Mouse (Mus musculus): ENCODE measurements around the gene Gnpnat1. TPM values are rescaled to one million over a fixed set of nuclear protein-coding genes. Genes with fewer than 3 reads are reported as not detected.

The Gnpnat1 gene
- polyA plus RNA-seq, 1 experiment, result 14.1 TPM

GRCm38 (mm10) chr14:45442781-45443560 is 38.3 kb upstream of the Gnpnat1 start:
- DNase-seq, result no peak
- WGBS, result 68% methylated on average over 12 of the region's 12 CpGs
- Histone ChIP-seq H3K4me1 (ENCODE audit: control insufficient read depth, insufficient read depth, low read length) (no peaks in the 10 kb centered on the region), H3K27me3 (ENCODE audit: control insufficient read depth, insufficient read depth, low read length) (no peaks in the 10 kb centered on the region), H3K4me3 (replicated peaks; ENCODE audit: insufficient read depth, low read depth, low read length) (no peak overlapping the region), H3K27ac (ENCODE audit: insufficient read depth, low read length) (no peak overlapping the region)
- TF ChIP-seq CTCF (IDR thresholded peaks at IDR 0.05; ENCODE audit: borderline replicate concordance, insufficient read depth, low read depth, low read length) (no peak), POLR2A (IDR thresholded peaks at IDR 0.05; ENCODE audit: borderline replicate concordance, insufficient read depth, low read length) (no peak)

- Histone ChIP-seq H3K27me3 (ENCODE audit: control insufficient read depth, insufficient read depth, low read length) (no peaks in the 10 kb centered on the region), H3K4me1 (ENCODE audit: control insufficient read depth, insufficient read depth, low read length) (no peaks in the 10 kb centered on the region), H3K27ac (ENCODE audit: insufficient read depth, low read length) (no peak overlapping the region), H3K4me3 (replicated peaks; ENCODE audit: insufficient read depth, low read depth, low read length) (no peak overlapping the region)
- 80% methylated on average over 6 of the region's 6 CpGs for WGBS
- DNase-seq, result no peak
- TF ChIP-seq CTCF (IDR thresholded peaks at IDR 0.05; ENCODE audit: borderline replicate concordance, insufficient read depth, low read depth, low read length), result no peak
- no peak for TF ChIP-seq POLR2A (IDR thresholded peaks at IDR 0.05; ENCODE audit: borderline replicate concordance, insufficient read depth, low read length)
Measured at GRCm38 (mm10) chr14:45441291-45441690, 36.6 kb upstream of the Gnpnat1 start.

GRCm38 (mm10) chr14:45439387-45439786 is 34.7 kb upstream of the Gnpnat1 start:
- Histone ChIP-seq H3K27me3 (ENCODE audit: control insufficient read depth, insufficient read depth, low read length) (no peaks in the 10 kb centered on the region), H3K4me3 (replicated peaks; ENCODE audit: insufficient read depth, low read depth, low read length) (no peak overlapping the region), H3K27ac (ENCODE audit: insufficient read depth, low read length) (no peak overlapping the region), H3K4me1 (ENCODE audit: control insufficient read depth, insufficient read depth, low read length) (no peaks in the 10 kb centered on the region)
- no peak for TF ChIP-seq POLR2A (IDR thresholded peaks at IDR 0.05; ENCODE audit: borderline replicate concordance, insufficient read depth, low read length)
- no peak for TF ChIP-seq CTCF (IDR thresholded peaks at IDR 0.05; ENCODE audit: borderline replicate concordance, insufficient read depth, low read depth, low read length)
- DNase-seq, result no peak
- WGBS, result 77% methylated on average over 9 of the region's 9 CpGs

- 78% methylated on average over 2 of the region's 2 CpGs for WGBS
- no peak overlapping the region for H3K4me3 ChIP-seq (replicated peaks; ENCODE audit: insufficient read depth, low read depth, low read length)
- TF ChIP-seq CTCF (IDR thresholded peaks at IDR 0.05; ENCODE audit: borderline replicate concordance, insufficient read depth, low read depth, low read length) (no peak), POLR2A (IDR thresholded peaks at IDR 0.05; ENCODE audit: borderline replicate concordance, insufficient read depth, low read length) (no peak)
- DNase-seq, result no peak
- no peak overlapping the region for H3K27ac ChIP-seq (ENCODE audit: insufficient read depth, low read length)
- H3K4me1 ChIP-seq (ENCODE audit: control insufficient read depth, insufficient read depth, low read length), result no peaks in the 10 kb centered on the region
- no peaks in the 10 kb centered on the region for H3K27me3 ChIP-seq (ENCODE audit: control insufficient read depth, insufficient read depth, low read length)
Measured at GRCm38 (mm10) chr14:45438931-45439275, 34.2 kb upstream of the Gnpnat1 start.

- Histone ChIP-seq H3K4me1 (ENCODE audit: control insufficient read depth, insufficient read depth, low read length) (no peaks in the 10 kb centered on the region), H3K27ac (ENCODE audit: insufficient read depth, low read length) (no peak overlapping the region), H3K4me3 (replicated peaks; ENCODE audit: insufficient read depth, low read depth, low read length) (no peak overlapping the region), H3K27me3 (ENCODE audit: control insufficient read depth, insufficient read depth, low read length) (no peaks in the 10 kb centered on the region)
- DNase-seq, result no peak
- 87% methylated on average over 19 of the region's 19 CpGs for WGBS
- no peak for TF ChIP-seq CTCF (IDR thresholded peaks at IDR 0.05; ENCODE audit: borderline replicate concordance, insufficient read depth, low read depth, low read length)
- TF ChIP-seq POLR2A (IDR thresholded peaks at IDR 0.05; ENCODE audit: borderline replicate concordance, insufficient read depth, low read length), result no peak
Measured at GRCm38 (mm10) chr14:45438250-45438930, 33.7 kb upstream of the Gnpnat1 start.

- Histone ChIP-seq H3K27me3 (ENCODE audit: control insufficient read depth, insufficient read depth, low read length) (no peaks in the 10 kb centered on the region; the same call in 1 of the 2 replicates), H3K4me3 (replicated peaks; ENCODE audit: insufficient read depth, low read depth, low read length) (no peak overlapping the region), H3K27ac (ENCODE audit: insufficient read depth, low read length) (no peak overlapping the region), H3K4me1 (ENCODE audit: control insufficient read depth, insufficient read depth, low read length) (no peaks in the 10 kb centered on the region)
- no peak for DNase-seq
- WGBS, result 75% methylated on average over 6 of the region's 6 CpGs
- TF ChIP-seq CTCF (IDR thresholded peaks at IDR 0.05; ENCODE audit: borderline replicate concordance, insufficient read depth, low read depth, low read length) (peak; percentile 32; the same call in 1 of the 2 replicates), POLR2A (IDR thresholded peaks at IDR 0.05; ENCODE audit: borderline replicate concordance, insufficient read depth, low read length) (no peak)
Measured at GRCm38 (mm10) chr14:45434220-45434619, 29.5 kb upstream of the Gnpnat1 start.

- no peak for DNase-seq
- Histone ChIP-seq H3K27me3 (ENCODE audit: control insufficient read depth, insufficient read depth, low read length) (no peaks in the 10 kb centered on the region; the same call in 1 of the 2 replicates), H3K4me3 (replicated peaks; ENCODE audit: insufficient read depth, low read depth, low read length) (no peak overlapping the region), H3K4me1 (ENCODE audit: control insufficient read depth, insufficient read depth, low read length) (no peaks in the 10 kb centered on the region), H3K27ac (ENCODE audit: insufficient read depth, low read length) (no peak overlapping the region)
- WGBS, result 68% methylated on average over 4 of the region's 4 CpGs
- TF ChIP-seq POLR2A (IDR thresholded peaks at IDR 0.05; ENCODE audit: borderline replicate concordance, insufficient read depth, low read length), result no peak
- TF ChIP-seq CTCF (IDR thresholded peaks at IDR 0.05; ENCODE audit: borderline replicate concordance, insufficient read depth, low read depth, low read length), result peak; percentile 44
Measured at GRCm38 (mm10) chr14:45432003-45432402, 27.3 kb upstream of the Gnpnat1 start.
